Mouse (Mus musculus): ENCODE measurements at regions not wholly inside any gene's neighbourhood (a gene's known extent, or its start where the extent isn't known, plus 50 kb on each side); places are given as distances from the start of the nearest gene placed in this dataset.

DNA sequence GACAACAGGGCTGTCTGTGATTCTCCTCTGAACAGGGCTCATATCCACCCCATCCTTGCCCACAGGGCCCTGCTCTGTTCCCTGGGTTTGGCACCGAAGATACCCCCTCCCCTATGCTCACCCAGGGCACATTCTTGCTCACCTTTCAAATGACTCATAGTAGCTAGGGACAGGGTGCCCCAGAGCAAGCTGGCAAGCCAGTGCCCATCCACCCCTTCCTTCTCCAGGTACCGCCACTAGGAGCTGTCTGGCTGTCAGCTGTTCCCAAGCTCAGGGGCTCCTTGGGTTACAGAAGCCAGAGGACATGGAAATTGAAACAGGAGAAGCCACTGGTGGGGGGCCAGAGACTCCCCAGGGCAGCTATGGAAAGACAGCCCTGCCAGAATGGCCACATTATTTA lies 216.4 kb downstream of the Ly86 start:
- H3K36me3 ChIP-seq (ENCODE audit: control insufficient read depth, insufficient read depth, low read length): no peaks in the 10 kb centered on the region
- WGBS: 69% methylated on average over 2 of the region's 2 CpGs

GRCm38 (mm10) chr13:37562141-37562540 lies 216.1 kb upstream of the Rreb1 start:
- Histone ChIP-seq H3K9ac (ENCODE audit: low read length) (no peak overlapping the region), H3K4me3 (ENCODE audit: low read depth, low read length) (no peak overlapping the region), H3K36me3 (ENCODE audit: control insufficient read depth, insufficient read depth, low read length) (no peaks in the 10 kb centered on the region), H3K27ac (ENCODE audit: low read depth, low read length) (no peak overlapping the region), H3K9me3 (replicated peaks; ENCODE audit: control insufficient read depth, low read length) (no peaks in the 10 kb centered on the region), H3K4me2 (ENCODE audit: low read length) (no peak overlapping the region), H3K27me3 (replicated peaks; ENCODE audit: control insufficient read depth, insufficient read depth, low read length) (no peaks in the 10 kb centered on the region), H3K4me1 (ENCODE audit: control insufficient read depth, insufficient read depth, low read length) (no peaks in the 10 kb centered on the region)
- WGBS: 50% methylated on average over 9 of the region's 9 CpGs
- no peak for ATAC-seq
- no peak for DNase-seq (ENCODE audit: low spot score)

More for the DNA sequence above, 216.4 kb downstream of the Ly86 start:
- Histone ChIP-seq H3K27ac (ENCODE audit: low read depth, low read length) (no peak overlapping the region), H3K9ac (ENCODE audit: low read length) (no peak overlapping the region), H3K27me3 (replicated peaks; ENCODE audit: control insufficient read depth, insufficient read depth, low read length) (no peaks in the 10 kb centered on the region), H3K4me1 (ENCODE audit: control insufficient read depth, insufficient read depth, low read length) (no peaks in the 10 kb centered on the region), H3K4me2 (ENCODE audit: low read length) (no peak overlapping the region), H3K9me3 (replicated peaks; ENCODE audit: control insufficient read depth, low read length) (no peaks in the 10 kb centered on the region), H3K4me3 (ENCODE audit: low read depth, low read length) (no peak overlapping the region)
- ATAC-seq (no peak), DNase-seq (ENCODE audit: low spot score) (no peak)

- DNase-seq (ENCODE audit: low spot score) (peak; percentile 22), ATAC-seq (no peak)
- no peak overlapping the region for H3K4me2 ChIP-seq (ENCODE audit: low read length)
- H3K9me3 ChIP-seq (replicated peaks; ENCODE audit: control insufficient read depth, low read length): no peaks in the 10 kb centered on the region
- H3K27ac ChIP-seq (ENCODE audit: low read depth, low read length): no peak overlapping the region
- no peaks in the 10 kb centered on the region for H3K4me1 ChIP-seq (ENCODE audit: control insufficient read depth, insufficient read depth, low read length)
- 40% methylated on average over 5 of the region's 5 CpGs for WGBS
- H3K4me3 ChIP-seq (ENCODE audit: low read depth, low read length): no peak overlapping the region
- no peaks in the 10 kb centered on the region for H3K27me3 ChIP-seq (replicated peaks; ENCODE audit: control insufficient read depth, insufficient read depth, low read length)
- H3K36me3 ChIP-seq (ENCODE audit: control insufficient read depth, insufficient read depth, low read length): no peaks in the 10 kb centered on the region
- no peak overlapping the region for H3K9ac ChIP-seq (ENCODE audit: low read length)
Measured at GRCm38 (mm10) chr13:37562652-37563051, 215.5 kb upstream of the Rreb1 start.

DNA sequence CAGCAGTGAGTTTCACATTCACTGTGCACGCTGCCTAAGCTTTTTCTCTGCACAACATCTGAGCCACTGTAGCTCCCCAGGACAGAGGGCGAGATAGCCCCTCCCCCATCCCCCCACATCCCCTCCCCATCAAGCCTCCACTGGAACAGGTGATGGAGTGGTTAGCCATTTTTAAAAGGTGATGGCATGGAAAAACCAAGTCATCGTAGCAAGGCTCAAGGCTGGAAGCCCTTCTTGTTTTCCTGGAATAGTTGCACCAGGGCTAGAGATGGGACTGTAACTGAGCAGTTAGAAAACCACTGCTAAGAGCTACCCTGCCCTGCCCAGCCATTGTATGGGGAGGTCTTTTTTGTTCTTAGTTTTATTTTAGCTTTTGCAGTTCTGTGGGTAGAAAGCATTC lies 209.1 kb upstream of the Rreb1 start:
- no peaks in the 10 kb centered on the region for H3K36me3 ChIP-seq (ENCODE audit: control insufficient read depth, insufficient read depth, low read length)
- no peak overlapping the region for H3K4me3 ChIP-seq (ENCODE audit: low read depth, low read length)
- no peak overlapping the region for H3K9ac ChIP-seq (ENCODE audit: low read length)
- H3K27me3 ChIP-seq (replicated peaks; ENCODE audit: control insufficient read depth, insufficient read depth, low read length): no peaks in the 10 kb centered on the region
- no peaks in the 10 kb centered on the region for H3K9me3 ChIP-seq (replicated peaks; ENCODE audit: control insufficient read depth, low read length)
- DNase-seq (ENCODE audit: low spot score): no peak
- no peak overlapping the region for H3K4me2 ChIP-seq (ENCODE audit: low read length)
- no peak overlapping the region for H3K27ac ChIP-seq (ENCODE audit: low read depth, low read length)
- H3K4me1 ChIP-seq (ENCODE audit: control insufficient read depth, insufficient read depth, low read length): no peaks in the 10 kb centered on the region
- ATAC-seq: no peak
- 67% methylated on average over 3 of the region's 3 CpGs for WGBS

DNA sequence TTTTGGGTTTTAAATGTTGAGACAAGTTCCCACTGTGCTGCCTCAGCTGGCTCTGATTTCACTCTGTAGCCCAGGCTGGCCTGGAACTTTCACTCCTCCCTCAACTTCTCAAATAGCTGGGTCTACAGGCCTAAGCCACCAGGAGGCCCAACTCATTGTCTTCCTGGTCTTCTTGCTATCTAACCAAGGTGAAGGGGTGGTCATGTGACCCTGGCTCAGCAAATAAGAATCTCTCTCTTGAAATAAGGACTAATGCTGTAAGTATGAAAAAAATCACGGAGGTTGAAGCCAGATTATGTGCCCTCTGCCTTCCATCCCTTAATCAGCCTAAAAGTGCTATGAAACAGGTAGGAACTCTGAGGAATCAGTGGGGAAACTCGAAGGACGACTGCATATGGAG lies 208.7 kb upstream of the Rreb1 start:
- Histone ChIP-seq H3K36me3 (ENCODE audit: control insufficient read depth, insufficient read depth, low read length) (no peaks in the 10 kb centered on the region), H3K4me1 (ENCODE audit: control insufficient read depth, insufficient read depth, low read length) (no peaks in the 10 kb centered on the region), H3K4me2 (ENCODE audit: low read length) (no peak overlapping the region), H3K9me3 (replicated peaks; ENCODE audit: control insufficient read depth, low read length) (no peaks in the 10 kb centered on the region), H3K27ac (ENCODE audit: low read depth, low read length) (no peak overlapping the region), H3K4me3 (ENCODE audit: low read depth, low read length) (no peak overlapping the region), H3K9ac (ENCODE audit: low read length) (no peak overlapping the region), H3K27me3 (replicated peaks; ENCODE audit: control insufficient read depth, insufficient read depth, low read length) (no peaks in the 10 kb centered on the region)
- no peak for ATAC-seq
- 78% methylated on average over 3 of the region's 3 CpGs for WGBS
- DNase-seq (ENCODE audit: low spot score): no peak

DNA sequence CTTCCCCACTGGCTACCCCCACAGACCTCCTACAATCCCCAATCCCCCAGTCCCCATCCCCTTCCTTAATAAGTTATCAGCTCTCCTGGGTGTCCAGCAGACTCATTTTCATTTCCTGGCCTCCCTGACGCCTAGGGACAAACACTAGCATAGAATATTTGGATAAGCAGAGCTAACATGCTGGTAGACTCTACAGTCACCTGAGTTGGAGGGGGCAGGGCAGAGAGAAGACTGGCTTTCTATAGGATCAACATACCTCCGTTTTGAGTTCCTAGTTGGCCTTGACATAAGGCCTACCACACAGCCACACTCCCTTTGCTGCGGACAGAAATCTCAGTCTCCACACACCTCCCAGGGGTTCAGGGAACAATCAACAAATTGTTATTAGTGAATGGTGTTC lies 205.2 kb upstream of the Rreb1 start:
- H3K27ac ChIP-seq (ENCODE audit: low read depth, low read length): no peak overlapping the region
- WGBS: 36% methylated on average over 3 of the region's 3 CpGs
- DNase-seq (ENCODE audit: low spot score) (no peak), ATAC-seq (no peak)
- no peaks in the 10 kb centered on the region for H3K27me3 ChIP-seq (replicated peaks; ENCODE audit: control insufficient read depth, insufficient read depth, low read length)
- H3K4me3 ChIP-seq (ENCODE audit: low read depth, low read length): no peak overlapping the region
- no peak overlapping the region for H3K4me2 ChIP-seq (ENCODE audit: low read length)
- no peaks in the 10 kb centered on the region for H3K36me3 ChIP-seq (ENCODE audit: control insufficient read depth, insufficient read depth, low read length)
- H3K9me3 ChIP-seq (replicated peaks; ENCODE audit: control insufficient read depth, low read length): no peaks in the 10 kb centered on the region
- no peaks in the 10 kb centered on the region for H3K4me1 ChIP-seq (ENCODE audit: control insufficient read depth, insufficient read depth, low read length)
- no peak overlapping the region for H3K9ac ChIP-seq (ENCODE audit: low read length)

DNA sequence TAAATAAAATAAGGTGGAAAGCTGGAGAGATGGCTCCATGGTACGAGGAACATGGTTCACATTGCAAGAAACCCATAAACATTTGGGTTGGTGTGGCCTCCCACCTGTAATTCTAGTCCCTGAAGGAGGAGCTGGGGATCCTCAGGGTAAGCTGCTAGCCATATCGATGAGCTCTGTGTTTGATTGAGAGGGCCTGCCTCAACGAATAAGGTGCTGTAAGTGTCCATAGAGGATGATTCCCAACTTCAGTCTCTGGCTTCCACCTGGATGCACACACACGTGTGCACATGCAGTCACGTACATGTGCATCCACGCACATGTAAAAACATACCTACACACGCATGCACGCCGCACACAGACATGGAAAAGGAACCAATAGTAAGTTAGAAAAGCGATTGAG lies 199.0 kb upstream of the Rreb1 start:
- H3K36me3 ChIP-seq (ENCODE audit: control insufficient read depth, insufficient read depth, low read length): no peaks in the 10 kb centered on the region
- H3K27me3 ChIP-seq (replicated peaks; ENCODE audit: control insufficient read depth, insufficient read depth, low read length): no peaks in the 10 kb centered on the region

GRCm38 (mm10) chr13:37579775-37580174 lies 198.4 kb upstream of the Rreb1 start:
- Histone ChIP-seq H3K9me3 (replicated peaks; ENCODE audit: control insufficient read depth, low read length) (no peaks in the 10 kb centered on the region), H3K9ac (ENCODE audit: low read length) (peak overlapping the region; percentile 33; the same call in 1 of the 2 replicates), H3K27me3 (replicated peaks; ENCODE audit: control insufficient read depth, insufficient read depth, low read length) (no peaks in the 10 kb centered on the region), H3K27ac (ENCODE audit: low read depth, low read length) (peak overlapping the region; percentile 60; the same call in 1 of the 2 replicates), H3K4me1 (ENCODE audit: control insufficient read depth, insufficient read depth, low read length) (no peaks in the 10 kb centered on the region), H3K36me3 (ENCODE audit: control insufficient read depth, insufficient read depth, low read length) (no peaks in the 10 kb centered on the region), H3K4me2 (ENCODE audit: low read length) (0 out of 2 replicates have a peak overlapping the region, but pooled peaks have one; percentile 12), H3K4me3 (ENCODE audit: low read depth, low read length) (no peak overlapping the region)
- peak; percentile 72 for DNase-seq (ENCODE audit: low spot score)
- ATAC-seq: peak; percentile 77; the same call in 1 of the 2 replicates
- 12% methylated on average over 11 of the region's 11 CpGs for WGBS

More for the DNA sequence above, 199.0 kb upstream of the Rreb1 start:
- DNase-seq (ENCODE audit: low spot score): peak; percentile 30
- H3K4me1 ChIP-seq (ENCODE audit: control insufficient read depth, insufficient read depth, low read length): no peaks in the 10 kb centered on the region
- no peak overlapping the region for H3K27ac ChIP-seq (ENCODE audit: low read depth, low read length)
- no peaks in the 10 kb centered on the region for H3K9me3 ChIP-seq (replicated peaks; ENCODE audit: control insufficient read depth, low read length)
- no peak for ATAC-seq
- H3K4me2 ChIP-seq (ENCODE audit: low read length): no peak overlapping the region
- no peak overlapping the region for H3K9ac ChIP-seq (ENCODE audit: low read length)
- no peak overlapping the region for H3K4me3 ChIP-seq (ENCODE audit: low read depth, low read length)
- WGBS: 88% methylated on average over 10 of the region's 10 CpGs

DNA sequence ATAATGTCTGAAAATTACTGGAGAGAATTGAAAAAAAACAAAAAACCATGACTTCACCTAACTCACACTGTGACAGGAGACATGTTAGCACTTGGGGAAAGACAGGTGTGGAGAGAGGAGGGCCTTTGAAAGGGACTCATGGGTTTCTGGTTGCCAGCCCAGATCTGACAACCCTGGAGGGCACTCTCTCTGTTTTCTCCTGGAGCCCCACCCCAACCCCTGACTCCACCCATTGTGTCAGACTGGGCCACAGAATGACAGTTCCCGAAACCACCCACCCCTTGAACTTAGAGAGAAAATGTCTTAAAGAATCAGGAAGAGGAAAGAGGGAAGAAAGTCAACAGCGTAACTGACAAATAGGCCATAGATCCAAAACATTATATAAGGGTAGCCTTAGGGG lies 197.4 kb upstream of the Rreb1 start:
- DNase-seq (ENCODE audit: low spot score) (no peak), ATAC-seq (no peak)
- H3K4me2 ChIP-seq (ENCODE audit: low read length): no peak overlapping the region
- no peaks in the 10 kb centered on the region for H3K4me1 ChIP-seq (ENCODE audit: control insufficient read depth, insufficient read depth, low read length)
- H3K9me3 ChIP-seq (replicated peaks; ENCODE audit: control insufficient read depth, low read length): no peaks in the 10 kb centered on the region
- no peaks in the 10 kb centered on the region for H3K36me3 ChIP-seq (ENCODE audit: control insufficient read depth, insufficient read depth, low read length)
- H3K27ac ChIP-seq (ENCODE audit: low read depth, low read length): no peak overlapping the region
- no peak overlapping the region for H3K9ac ChIP-seq (ENCODE audit: low read length)
- H3K27me3 ChIP-seq (replicated peaks; ENCODE audit: control insufficient read depth, insufficient read depth, low read length): no peaks in the 10 kb centered on the region
- H3K4me3 ChIP-seq (ENCODE audit: low read depth, low read length): no peak overlapping the region
- 81% methylated on average over 2 of the region's 2 CpGs for WGBS
